In the genomic region with DNA sequence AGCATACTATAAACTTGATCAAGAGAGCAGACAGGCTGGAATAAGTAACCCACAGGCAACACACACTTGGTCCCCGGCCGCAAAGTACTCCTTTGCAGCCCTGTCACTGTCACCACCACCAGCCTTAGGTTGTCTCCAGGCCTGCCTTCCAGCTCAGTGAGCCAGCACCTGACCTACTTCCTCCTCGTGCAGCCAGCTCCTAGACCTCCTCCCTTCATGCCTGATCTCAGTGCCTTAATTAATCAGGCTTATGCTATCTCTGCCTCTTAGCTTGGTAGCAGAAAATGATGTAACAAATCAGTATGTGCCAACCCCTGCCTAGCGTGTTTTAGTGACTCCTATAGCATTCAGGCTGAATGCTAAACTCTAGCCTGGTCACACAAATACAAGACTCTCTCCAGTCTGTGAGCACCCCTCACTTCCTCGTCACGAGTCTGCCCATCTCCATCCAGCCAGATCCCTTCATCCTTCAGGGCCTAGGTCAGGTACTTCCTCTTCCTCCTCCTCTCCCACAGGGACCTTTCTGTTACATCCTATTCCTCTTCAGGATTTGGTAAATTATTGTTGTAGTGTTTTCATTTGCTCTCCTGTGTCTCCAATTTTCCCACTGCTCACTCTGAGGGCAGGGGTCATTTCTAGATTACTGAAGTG, we compare ENCODE assay signal across 20 mouse cellular contexts. TPM values are rescaled to one million over a fixed set of nuclear protein-coding genes. Genes with fewer than 3 reads are reported as not detected.
"Had no signal": no experiment of that assay in that cellular context is flagged by ENCODE, and none has a peak within 500 bp of the region (broad histone marks: within the 10 kb centered on the region; RNA-seq: fewer than 3 reads in every experiment).

No protein-coding gene starts in this region.

- H3K27ac ChIP-seq: kidney, embryonic 15.5 days; limb, embryonic 13.5 days; midbrain, embryonic 13.5 days; neural tube, embryonic 12.5 days had no signal

- H3K9ac ChIP-seq: kidney, embryonic 15.5 days; limb, embryonic 13.5 days; midbrain, embryonic 13.5 days; neural tube, embryonic 12.5 days had no signal

- H3K9me3 ChIP-seq: kidney, embryonic 15.5 days; limb, embryonic 13.5 days; midbrain, embryonic 13.5 days; neural tube, embryonic 12.5 days had no signal

- H3K27me3 ChIP-seq: kidney, embryonic 15.5 days; limb, embryonic 13.5 days; midbrain, embryonic 13.5 days; neural tube, embryonic 12.5 days had no signal

- H3K4me3 ChIP-seq: kidney, embryonic 15.5 days; limb, embryonic 13.5 days; midbrain, embryonic 13.5 days; neural tube, embryonic 12.5 days had no signal

- H3K4me2 ChIP-seq: kidney, embryonic 15.5 days; limb, embryonic 13.5 days; liver, embryonic 11.5 days; midbrain, embryonic 13.5 days; neural tube, embryonic 12.5 days had no signal

- ATAC-seq: midbrain, embryonic 13.5 days had no signal

- DNase-seq: kidney, adult 2 months; kidney, postnatal 14 days; left cerebral cortex, postnatal 4 days; lung, adult 18-20 months; right cerebral cortex, adult 18-20 months; right cerebral cortex, postnatal 25 days; thymus, adult 18-20 months; thymus, postnatal 14 days had no signal

RNA-seq across cellular contexts. Expression of gene Msmp, which starts 12.8 kb away (rescaled TPM):
- total RNA-seq: layer of hippocampus, adult 8-10 months; layer of hippocampus, postnatal 14 days; left cerebral cortex, adult 18-20 months; left cerebral cortex, postnatal 10 days; left cerebral cortex, postnatal 4 days; neutrophil, adult 5-6 weeks had no signal
- polyA plus RNA-seq: large intestine, adult 2 months; small intestine, adult 2 months had no signal
